Mouse (Mus musculus): ENCODE measurements around the gene Ano6.

The Ano6 gene

DNA sequence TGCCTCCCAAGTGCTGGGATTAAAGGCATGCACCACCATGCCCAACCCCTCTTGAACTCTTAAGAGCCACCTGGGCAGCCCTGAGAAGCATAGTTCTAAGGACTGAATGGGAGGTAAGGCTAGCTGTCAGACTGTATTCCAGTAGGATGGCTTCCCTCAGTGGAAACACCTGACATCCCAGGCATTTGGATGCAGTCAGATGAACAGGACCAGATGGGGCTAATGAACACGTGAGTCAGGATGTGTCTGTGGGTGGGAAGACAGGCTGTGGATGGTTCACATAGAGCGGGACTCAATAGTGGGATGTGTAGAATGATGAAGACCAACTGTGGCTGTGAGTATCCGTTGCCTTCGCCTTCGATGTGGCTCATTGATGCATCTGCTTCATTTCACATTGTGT lies 83.6 kb downstream of the Ano6 start:
- in situ Hi-C loops (cut with MboI; ENCODE audit: unreplicated experiment in 2 of 2), result no loop called here

DNA sequence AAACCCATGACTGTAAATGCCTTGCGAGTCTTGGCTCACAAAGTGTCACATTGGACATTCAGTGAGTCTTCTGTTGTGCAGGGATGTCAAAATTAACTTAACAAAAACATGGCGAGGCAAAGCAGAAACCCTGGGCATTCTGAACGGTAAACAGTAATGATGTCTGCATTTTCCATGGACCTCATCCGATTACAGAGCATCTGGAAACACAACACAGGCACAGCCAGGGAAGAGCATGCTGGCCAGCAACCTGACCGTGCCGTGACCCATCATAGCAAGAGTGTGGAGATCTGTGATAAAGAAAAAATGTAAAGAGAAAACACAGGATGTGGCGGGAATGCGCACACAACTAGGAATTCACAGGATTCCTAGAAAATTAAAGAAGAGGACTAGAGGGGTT lies 84.1 kb downstream of the Ano6 start:
- in situ Hi-C loops (cut with MboI; ENCODE audit: unreplicated experiment in 2 of 2), result no loop called here

DNA sequence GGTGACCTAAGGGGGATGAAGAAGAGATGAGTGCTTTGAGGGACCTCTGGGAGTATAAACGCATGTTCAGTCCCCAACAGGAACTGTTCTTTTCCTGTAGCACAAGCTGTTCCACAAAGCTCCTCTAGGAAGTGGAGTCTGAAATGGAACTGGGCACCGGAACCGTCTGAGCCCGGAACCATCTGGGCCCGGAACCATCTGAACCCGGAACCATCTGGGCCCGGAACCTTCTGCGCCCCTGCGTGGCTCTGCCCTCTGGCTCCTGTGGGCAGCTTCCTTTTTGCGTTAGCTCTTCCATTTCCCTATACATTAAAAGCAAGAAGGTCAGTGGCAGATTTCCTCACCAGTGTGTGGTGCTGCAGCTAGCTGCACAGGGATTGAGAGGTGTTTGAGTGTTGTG lies 85.3 kb downstream of the Ano6 start:
- in situ Hi-C loops (cut with MboI; ENCODE audit: unreplicated experiment in 2 of 2), result no loop called here

DNA sequence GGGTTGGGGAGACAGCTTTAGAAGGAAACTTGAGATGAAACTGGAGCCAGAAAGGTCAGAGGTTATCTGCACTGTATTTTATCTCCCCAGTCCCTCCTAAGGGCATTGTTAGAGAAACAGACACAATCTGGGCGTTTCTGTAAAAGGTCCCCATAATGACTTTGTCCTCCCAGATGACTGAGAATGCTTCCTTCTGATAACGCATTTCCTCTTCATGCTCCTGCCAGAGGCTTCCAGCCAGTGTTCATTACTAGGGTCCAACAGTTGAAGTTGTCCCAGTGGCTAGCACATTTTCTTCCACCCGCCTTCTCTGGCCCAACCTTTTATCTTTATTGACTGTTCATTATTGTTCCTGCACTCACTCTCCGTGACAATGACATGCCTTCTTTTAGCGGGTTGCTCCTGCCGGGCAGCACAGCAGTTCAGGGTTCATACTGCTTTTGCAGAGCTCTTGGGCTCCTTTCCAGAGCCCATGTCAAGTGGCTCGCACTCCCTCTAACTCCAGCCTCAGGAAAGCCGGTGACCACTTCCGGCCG lies 90.0 kb downstream of the Ano6 start:
- in situ Hi-C loops (cut with MboI; ENCODE audit: unreplicated experiment in 2 of 2), result no loop called here

DNA sequence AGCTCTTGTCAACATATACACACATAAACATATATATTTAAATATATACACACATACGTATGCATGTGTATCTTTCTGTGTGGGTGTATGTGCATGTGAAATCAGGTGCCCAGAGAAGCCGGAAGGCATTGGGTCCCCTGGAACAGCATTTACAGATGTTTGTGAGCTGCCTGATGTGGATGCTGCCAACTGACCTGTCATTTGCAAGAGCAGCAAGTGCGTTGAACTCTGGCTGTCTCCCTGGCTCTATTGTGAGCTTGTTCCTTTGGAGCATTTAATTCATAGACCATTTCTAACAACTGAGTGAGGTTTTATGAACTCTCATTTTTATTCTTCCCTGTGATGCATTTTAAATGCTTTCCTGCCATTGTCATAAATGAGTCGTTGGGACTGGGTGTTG lies 91.8 kb downstream of the Ano6 start:
- in situ Hi-C loops (cut with MboI; ENCODE audit: unreplicated experiment in 2 of 2), result no loop called here

DNA sequence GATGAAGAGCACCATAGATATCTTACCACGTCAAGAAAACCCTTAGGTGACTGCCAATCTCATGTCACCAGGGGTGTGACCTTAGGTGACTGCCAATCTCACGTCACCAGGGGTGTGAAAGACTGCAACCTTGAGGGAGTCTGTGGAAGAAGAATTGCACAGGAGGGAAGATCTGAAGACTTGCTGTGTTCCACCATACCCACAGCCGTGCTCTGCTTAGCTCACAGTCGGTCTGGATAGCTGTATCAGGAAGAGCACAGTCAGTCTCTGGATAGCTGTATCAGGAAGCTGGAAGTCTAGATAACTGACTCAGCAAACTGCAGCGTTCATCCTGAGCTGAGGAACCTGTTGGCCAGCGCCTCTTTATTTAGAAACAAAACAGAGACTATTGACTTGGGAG lies 92.9 kb downstream of the Ano6 start:
- in situ Hi-C loops (cut with MboI; ENCODE audit: unreplicated experiment in 2 of 2), result no loop called here

DNA sequence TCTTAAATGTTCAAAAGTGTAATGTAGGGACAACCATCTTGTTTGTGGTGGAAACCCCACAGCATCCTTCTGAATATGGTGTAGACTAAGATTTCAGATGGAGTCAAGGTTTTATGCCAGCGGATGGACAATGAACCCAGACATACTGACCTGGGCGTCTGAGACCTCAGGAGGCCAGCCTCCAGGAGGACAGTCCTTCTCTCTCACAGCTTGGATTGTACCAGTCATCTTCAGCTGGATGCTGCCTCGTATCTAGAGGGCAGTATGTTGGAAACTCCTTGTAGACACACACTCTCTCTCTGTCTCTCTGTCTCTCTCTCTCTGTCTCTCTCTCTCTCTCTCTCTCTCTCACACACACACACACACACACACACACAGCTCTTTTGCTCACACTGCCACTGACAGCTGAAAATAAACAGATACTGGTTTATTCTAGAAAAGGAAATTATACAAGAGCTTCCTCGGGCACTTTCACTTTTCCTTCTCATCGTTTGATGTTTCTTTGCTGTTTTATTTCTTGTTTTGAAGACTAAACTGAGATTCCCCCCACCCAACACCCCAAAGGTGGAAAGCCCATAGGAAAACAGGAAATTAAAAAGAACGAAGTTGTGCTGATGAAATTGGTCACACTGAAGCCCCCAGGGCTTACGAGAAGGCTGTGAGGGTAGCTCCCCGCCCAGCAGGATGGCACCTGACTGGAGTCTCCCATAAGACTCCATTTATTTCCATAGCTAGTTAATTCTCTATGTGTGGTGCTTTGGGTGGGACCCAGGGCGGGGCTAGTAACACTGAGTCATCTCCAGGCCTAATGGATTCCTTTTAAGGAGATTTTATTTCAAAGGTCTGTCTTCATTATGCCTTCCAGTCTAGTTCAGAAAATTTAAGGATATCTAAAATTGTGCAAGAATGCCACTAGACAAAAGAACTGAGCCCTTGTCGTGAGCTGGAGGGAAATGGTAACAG lies 94.3 kb downstream of the Ano6 start:
- in situ Hi-C loops (cut with MboI; ENCODE audit: unreplicated experiment in 2 of 2), result no loop called here

DNA sequence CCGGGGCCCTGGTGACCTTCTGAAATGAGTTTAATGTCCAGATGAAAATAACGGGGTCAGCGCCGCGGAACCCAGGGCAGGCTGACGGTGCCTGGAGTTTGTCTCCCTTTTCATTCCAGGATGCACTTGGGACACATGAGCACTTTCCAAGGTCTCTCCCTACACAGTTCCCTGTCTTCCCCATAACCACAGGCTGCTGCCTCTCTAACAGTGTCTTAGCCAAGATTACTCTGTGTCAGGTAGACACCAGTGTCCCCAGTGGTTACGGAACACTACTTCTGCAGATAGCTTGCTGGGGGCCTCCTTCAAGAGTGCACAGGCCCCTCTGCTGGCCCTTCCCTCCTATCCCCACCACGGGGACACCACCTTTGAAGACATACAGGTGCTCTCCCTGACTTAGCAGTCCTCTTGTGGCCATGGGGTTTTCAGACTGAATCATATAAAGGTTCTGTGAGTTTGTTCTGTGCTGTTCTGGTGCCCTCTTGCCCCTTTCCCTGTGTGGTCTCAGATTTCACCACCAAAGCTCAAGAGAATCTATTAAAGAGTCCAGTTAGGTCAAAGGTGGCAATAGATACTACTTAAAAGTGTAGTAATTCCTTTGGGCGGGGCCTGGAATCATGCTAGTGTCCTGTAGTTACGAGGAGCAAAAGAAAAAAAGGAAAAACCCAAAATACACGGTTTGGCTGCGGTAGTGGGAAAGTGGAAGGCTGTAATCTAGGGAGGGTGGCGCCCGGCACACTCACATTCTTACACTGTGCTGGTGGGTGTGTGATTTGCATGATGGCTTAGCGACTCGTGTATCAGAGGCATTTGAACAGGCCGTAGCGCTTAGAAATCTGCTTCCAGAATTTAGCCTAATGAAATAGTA lies 95.5 kb downstream of the Ano6 start:
- in situ Hi-C loops (cut with MboI; ENCODE audit: unreplicated experiment in 2 of 2), result no loop called here

DNA sequence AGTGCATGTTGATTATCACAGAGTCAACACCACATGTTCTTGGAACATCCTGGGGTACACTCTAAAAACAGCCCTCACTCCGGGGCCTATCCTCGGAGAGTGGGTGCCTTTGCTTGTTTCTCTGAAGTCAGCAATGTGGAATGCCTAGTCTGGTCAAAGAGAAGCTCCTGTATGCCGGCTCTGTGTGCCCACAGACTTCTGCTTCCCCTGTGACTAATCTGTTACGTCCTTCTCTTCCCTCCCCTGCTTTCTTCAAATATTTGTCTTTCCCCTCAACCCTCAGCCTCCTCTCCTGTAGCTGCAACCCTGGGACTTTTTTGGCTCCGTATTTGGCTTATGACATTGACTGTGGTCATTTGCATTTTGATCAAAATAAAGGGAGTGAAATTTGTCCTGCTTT lies 96.7 kb downstream of the Ano6 start:
- in situ Hi-C loops (cut with MboI; ENCODE audit: unreplicated experiment in 2 of 2), result no loop called here

DNA sequence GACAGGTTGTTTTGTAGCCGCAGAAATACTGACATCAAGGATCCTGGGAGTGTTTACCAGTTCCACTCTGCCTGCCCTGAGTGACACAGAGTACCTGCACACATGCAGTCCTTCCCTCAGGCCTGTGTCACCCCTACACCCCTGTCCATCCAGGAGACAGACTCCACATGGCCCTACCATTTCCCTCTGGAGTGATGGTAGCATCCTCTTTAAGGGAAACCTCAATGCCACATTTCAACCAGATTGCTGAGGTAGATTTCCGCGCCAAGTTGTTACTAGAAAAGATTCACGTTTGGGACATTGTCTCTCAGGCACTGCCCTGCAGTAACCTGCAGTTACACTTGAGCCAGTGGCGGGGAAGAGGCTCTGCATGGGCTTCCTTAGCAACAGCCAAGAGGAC lies 97.9 kb downstream of the Ano6 start:
- in situ Hi-C loops (cut with MboI; ENCODE audit: unreplicated experiment in 2 of 2), result no loop called here

DNA sequence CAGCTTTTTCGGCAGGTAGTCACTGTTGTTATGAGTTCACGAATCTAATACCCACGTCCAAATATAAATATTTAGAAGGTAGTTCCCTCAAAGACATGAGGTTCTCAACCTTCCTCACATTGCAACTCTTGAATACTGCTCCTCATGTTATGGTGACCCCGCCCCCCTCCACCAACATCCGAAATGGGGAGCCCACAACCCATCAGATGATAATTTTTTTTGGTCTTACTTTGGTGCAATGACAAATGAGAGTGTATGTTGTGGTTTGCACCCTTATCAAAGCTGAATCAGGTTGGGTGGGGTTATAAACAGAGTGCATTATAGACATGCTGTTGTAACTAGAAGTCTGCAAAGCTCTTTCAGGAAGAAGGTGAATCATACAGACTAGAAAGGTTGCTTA lies 99.7 kb downstream of the Ano6 start:
- in situ Hi-C loops (cut with MboI; ENCODE audit: unreplicated experiment in 2 of 2), result no loop called here

DNA sequence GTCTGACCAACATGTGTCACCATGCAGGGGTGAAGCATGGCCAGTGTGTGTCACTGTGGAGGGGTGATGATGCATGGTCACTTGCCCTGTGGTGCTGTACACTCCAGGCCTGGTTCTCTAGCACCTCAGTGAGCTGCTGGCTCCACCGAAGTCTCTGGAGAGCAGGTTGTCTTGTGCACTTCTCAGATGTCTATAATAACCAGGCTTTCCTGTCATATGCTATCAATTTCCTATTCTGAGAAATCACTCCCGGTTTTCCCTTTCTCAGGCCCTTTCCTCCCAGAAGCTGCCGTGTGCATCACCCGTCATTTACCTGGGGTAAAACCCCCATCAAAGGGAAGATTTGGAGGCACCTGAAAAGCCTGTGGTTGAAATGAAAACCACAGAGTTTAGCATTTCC lies 101.5 kb downstream of the Ano6 start:
- in situ Hi-C loops (cut with MboI; ENCODE audit: unreplicated experiment in 2 of 2), result no loop called here

DNA sequence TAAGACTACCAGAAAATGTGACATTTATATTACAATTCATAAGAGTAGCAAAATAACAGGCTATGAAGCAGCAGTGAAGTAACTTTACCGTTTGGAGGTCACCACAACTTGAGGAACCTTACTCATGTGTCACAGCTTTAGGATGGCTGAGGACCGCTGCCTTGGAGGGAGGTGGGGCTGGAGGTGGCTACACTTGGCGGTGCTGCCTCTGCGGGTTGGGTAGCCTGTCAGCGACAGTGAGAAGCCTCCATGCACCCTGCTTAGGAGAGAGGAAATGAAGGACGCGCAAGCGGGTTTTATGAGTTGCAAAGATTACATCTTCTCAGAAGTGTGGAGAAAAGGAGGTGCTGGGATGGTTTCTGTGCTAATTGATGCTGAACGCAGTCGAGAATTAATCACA lies 102.3 kb downstream of the Ano6 start:
- in situ Hi-C loops (cut with MboI; ENCODE audit: unreplicated experiment in 2 of 2), result no loop called here

DNA sequence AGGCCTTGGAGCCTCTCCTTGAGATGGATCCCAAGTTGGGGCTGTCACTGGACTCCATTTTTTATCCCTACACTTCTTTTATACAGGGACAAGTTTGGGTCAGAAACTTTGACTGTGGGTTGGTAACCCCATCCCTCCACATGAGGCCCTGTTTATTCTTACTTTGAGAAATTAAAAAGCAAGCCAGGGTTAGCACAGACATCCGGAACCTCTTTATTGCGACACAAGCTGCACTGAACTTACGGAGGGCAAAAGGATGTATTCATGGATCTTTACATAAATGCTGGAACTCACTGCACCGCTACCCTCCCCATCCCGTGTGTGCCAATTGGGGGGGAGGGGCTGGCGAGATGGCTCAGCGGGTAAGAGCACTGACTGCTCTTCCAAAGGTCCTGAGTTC lies 105.1 kb downstream of the Ano6 start:
- in situ Hi-C loops (cut with MboI; ENCODE audit: unreplicated experiment in 2 of 2), result no loop called here

DNA sequence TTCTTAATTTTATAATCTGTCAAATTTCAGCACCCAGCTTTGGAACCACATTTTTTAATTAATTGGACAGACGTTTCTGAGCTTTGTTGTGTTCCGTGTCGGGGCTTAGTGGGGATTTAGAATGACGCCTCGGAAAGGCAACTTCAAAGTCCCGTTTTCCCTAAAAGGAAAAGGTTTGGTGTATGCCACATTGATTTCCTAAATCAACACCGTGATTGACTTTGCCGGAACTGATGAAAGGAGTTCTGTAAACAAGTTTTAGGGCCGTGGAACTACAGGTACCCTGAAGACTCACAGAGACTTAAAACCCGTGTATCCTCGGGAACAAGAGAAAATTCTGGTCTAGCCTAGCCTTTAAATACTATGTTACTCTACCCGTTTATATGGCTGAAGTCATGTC lies 107.0 kb downstream of the Ano6 start:
- in situ Hi-C loops (cut with MboI; ENCODE audit: unreplicated experiment in 2 of 2), result no loop called here

DNA sequence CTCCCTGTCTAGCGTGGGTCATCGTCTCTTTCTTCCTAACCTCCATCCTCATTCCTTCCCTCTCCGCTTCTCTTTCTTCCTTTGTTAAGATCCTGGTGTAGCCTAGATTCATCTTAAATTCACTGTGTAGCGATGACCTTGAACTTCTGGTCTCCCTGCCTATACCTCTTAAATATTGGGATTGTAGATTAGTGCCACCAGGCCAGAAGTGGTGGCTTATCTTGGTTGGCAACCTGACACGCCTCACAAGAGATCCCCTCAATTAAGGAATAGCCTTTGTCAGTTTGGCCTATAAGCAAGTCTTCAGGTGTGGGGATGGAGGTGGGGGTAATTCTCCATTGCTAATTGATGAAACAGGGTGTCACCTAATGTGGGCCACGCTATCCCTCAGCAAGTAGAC lies 107.8 kb downstream of the Ano6 start:
- in situ Hi-C loops (cut with MboI; ENCODE audit: unreplicated experiment in 2 of 2), result no loop called here

DNA sequence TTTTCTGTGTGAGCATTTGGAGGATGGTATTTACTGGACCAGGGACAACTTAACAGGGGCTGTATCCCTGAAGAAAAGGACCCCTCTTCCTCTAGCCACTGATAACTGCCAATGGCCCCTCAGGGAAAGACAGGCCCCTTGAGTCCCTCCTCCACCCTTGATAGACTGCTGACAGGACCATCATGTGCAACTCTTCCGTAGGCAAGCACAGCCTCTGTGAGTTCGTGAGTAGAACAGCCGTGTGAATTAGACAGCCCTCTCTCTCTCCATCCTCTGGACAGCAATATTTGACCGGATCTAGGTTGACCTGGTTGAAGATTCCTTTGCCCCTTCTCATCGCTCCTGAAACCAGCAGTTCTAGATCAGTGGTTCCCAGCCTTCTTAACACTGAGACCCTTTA lies 111.8 kb downstream of the Ano6 start:
- in situ Hi-C loops (cut with MboI; ENCODE audit: unreplicated experiment in 2 of 2), result loop anchor here in 1 of 2 experiments (10.0 kb wide), 1 partner anchor 108 kb away; the partner anchor contains the start of gene Ano6

DNA sequence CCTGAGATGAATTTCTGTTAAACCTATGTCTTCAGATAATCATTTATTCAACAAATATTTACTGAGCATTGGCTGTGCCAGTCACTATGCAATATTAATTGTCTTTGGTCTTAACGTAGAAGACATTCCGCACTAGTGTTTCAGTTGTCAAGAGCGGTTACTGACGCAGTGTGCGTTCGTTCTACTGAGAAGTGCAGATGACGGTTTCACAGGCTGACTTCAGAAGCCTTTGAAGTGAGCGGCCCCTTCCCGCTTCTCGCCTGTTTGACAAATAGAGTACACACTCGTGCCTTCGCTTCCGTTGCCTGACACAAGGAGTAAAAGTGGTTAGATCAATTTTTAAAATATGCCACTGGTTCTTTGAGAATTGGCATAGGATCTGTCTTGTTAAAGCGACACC lies 113.6 kb downstream of the Ano6 start:
- in situ Hi-C loops (cut with MboI; ENCODE audit: unreplicated experiment in 2 of 2), result loop anchor here in 1 of 2 experiments (10.0 kb wide), 1 partner anchor 109 kb away; the partner anchor contains the start of gene Ano6

DNA sequence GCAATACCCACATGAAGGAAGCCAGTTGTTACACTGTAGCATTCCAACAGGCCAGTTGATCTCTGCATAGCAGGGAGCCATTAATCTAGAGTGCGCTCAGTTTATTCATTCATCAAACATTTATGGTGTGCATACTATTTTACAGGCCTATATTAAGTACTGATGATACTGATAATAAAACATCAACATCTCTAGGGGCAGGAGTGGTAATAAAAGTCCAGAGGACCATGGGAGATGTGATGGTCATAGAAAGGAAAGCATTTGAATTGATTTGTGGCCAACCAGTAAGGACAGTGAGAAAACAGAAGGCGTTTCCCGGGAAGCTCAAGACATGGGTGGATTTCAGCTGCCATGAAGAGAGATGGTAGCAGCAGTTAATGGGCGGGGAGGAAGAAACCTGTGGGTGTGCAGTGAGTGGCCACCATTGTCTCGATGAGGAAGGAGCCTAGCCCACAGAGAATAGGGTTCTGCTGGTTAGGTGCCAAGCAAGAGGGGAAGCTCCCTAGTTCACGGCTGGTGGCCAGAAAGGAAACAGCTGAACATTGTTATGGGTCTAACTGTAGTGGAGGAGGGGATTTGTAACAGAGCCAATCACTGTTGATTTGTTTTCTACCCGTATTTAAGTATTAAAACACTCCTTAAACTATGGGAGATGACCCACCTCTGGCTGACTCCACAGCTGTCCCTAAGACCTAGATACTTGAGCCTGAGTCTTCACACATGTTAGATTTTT lies 115.5 kb downstream of the Ano6 start:
- in situ Hi-C loops (cut with MboI; ENCODE audit: unreplicated experiment in 2 of 2), result loop anchor here in 1 of 2 experiments (10.0 kb wide), 1 partner anchor 111 kb away; the partner anchor contains the start of gene Ano6

DNA sequence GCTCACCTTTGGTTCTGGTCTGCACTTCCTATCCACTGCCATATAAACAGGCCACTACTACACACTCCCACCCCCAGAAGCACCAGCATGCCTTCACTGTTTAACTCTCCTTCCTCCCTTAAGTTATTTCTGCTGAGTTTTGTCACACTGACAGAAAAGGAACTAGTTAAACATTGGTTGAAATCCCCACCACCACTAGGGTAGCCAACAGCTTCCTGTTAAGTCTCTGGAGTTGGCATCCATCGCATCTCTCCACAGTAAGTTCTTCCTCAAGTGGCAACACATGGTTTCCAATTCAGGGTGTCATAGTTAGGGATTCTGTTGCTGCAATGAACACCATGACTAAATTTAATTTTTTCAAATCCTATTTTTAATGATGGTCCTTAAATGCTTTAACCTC lies 116.2 kb downstream of the Ano6 start:
- in situ Hi-C loops (cut with MboI; ENCODE audit: unreplicated experiment in 2 of 2), result loop anchor here in 1 of 2 experiments (10.0 kb wide), 1 partner anchor 112 kb away; the partner anchor contains the start of gene Ano6
